Mouse (Mus musculus): ENCODE data around the gene Cxcl9. TPM values are rescaled to one million over a fixed set of nuclear protein-coding genes. Genes with fewer than 3 reads are reported as not detected.
A peak's percentile ranks its signal among the peaks of the same experiment; 100 is the strongest.

Gene Cxcl9
- 1 to 10 TPM in 2 of 4 experiments, under 1 TPM in 2; 0.65 to 6.8 (median 1.1) TPM for total RNA-seq (2022)

GRCm38 (mm10) chr5:92327929-92328328 is at the start of gene Cxcl9:
TSS of gene Cxcl9 (minus strand) at chr5:92328079.
- DNase-seq = no peak

DNA sequence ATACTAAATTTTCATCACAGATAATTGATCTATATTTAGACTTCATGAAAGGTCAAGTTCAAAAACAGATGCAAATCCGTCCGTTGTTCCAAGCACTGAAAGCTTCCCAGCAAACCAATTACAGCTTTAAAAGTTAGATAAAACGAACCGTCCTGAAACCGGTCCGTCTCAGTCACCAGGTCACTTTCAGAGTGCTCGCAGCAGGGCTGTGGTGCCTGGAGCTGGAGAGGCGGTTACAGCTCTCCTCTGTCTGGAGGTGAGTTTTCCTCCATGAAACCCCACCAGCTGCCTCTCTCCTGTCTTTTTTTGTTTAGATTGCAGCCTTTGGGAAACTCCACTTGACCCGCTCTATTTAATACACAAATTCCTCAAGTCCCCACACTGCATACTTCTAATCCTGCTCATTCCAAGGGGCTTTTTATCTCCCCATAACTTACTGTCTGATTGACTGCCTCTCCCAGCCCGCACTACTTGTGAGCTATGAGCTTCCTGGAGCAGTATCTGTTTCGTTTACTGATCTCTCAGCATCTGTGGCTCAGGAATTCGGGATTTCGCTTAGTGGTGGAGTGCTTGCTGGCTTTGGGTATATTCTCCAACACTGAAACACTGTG is 49.0 kb upstream of the Cxcl9 start:
- DNase-seq = no peak

DNA sequence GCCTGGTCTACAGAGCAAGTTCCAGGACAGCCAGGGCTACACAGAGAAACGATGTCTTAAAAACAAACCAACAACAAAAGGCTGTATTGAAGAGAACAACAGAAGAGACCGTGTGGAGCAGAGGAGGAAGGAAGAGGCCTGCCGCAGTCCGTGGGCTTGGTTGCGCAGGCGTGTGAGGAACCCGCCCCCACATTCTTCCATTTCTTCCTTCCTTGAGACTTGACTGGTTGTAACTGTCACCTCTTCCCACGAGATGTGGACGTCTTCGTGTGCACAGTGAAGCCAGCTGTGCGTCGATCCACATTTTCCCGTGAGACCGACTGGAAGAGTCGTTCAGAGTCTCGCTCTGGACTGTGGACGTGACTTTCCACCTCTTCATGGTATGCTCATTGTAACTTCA is 47.5 kb upstream of the Cxcl9 start:
- DNase-seq = no peak

DNA sequence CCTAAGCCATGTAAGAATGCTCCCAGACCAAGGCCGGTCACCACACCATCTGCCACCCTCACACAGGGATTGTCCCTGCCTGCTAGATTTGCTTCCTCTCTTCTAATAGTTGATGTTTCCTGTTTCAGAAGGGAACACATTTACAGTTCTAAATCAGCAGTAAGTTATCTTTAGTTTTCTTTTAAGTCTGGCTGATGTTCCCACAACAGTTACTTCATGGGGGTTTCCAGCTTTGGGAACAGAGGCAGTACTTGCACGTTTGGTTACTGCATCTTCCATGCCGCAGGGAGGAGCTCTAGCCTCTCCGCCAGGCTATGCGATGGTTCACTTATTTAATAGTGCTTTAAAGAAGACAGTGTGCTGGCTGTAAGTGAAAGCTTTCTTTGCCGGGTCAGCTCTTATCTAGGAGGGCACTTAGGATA is 46.9 kb upstream of the Cxcl9 start:
- peak; percentile 66 for DNase-seq

- DNase-seq = no peak
These were observed 44.7 kb upstream of the Cxcl9 start for GRCm38 (mm10) chr5:92372605-92373004.

- DNase-seq = no peak
These were observed 43.6 kb upstream of the Cxcl9 start for GRCm38 (mm10) chr5:92371361-92371976.

GRCm38 (mm10) chr5:92370891-92371290 is 43.0 kb upstream of the Cxcl9 start:
- no peak for DNase-seq

- DNase-seq = no peak
These were observed 42.5 kb upstream of the Cxcl9 start for GRCm38 (mm10) chr5:92370392-92370791.

GRCm38 (mm10) chr5:92369151-92369994 is 41.5 kb upstream of the Cxcl9 start:
- no peak for DNase-seq

- no peak for DNase-seq
These were observed 40.5 kb upstream of the Cxcl9 start for GRCm38 (mm10) chr5:92368392-92368791.

DNA sequence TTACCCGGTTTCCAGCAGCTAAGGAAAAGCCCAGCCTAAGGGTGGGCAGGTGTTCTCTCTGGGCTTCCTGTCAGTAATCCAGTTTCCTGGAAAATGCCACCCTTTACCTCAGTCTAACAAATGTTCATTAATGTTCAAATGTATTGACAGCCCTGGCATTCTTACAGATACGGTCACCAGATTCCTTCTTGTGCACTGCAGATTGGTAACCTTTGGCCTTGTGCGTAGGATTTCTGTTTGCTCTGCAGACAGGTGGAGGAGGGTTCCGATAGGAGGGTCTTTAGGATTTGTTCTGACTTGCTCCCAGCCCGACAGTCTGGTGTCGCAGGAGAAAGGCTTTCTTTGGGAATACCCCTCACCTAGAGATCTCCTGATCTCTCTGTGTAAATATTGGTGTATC is 38.7 kb upstream of the Cxcl9 start:
- DNase-seq = no peak

- DNase-seq = no peak
These were observed 37.3 kb upstream of the Cxcl9 start for GRCm38 (mm10) chr5:92365146-92365705.

DNA sequence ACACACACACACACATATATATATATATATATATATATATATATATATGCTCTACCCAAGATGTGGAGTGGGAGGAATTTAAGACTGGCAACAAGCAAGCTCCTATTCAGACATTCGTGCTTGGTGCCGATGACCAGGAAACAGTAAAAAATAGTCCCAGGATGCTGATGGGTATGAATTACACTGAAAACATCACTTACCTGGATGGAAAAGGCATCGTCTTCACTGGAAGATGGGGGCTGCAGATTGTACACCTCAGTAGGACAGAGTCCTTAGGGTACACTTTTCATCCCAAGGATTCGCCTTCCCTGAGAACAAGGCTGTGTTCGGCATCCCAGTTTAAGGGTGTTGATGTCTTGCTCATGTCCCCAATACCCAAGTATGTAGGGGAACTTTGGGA is 36.1 kb upstream of the Cxcl9 start:
- DNase-seq = no peak

DNA sequence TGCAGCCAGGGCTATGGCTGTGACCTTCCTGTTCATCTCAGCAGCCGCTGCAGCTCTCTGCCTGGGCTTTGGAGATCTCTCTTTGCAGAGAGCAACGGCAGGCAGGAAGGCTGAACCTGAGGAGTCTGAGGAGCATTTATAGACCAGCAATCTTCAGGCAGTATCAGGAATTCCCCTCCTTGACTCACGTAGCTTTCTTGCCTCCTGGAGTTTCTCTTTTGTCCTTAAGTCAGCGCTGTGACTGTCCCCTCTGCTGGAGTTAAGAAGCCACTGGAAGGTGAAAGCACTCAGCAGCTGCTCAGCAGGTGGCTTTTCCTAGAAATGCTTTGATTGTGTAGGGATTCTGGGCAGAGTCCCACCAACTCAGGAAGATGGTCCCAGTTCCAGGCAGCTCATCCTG is 35.3 kb upstream of the Cxcl9 start:
- no peak for DNase-seq

GRCm38 (mm10) chr5:92358767-92359455 is 31.0 kb upstream of the Cxcl9 start:
- DNase-seq = no peak

GRCm38 (mm10) chr5:92358033-92358432 is 30.2 kb upstream of the Cxcl9 start:
- DNase-seq = no peak

DNA sequence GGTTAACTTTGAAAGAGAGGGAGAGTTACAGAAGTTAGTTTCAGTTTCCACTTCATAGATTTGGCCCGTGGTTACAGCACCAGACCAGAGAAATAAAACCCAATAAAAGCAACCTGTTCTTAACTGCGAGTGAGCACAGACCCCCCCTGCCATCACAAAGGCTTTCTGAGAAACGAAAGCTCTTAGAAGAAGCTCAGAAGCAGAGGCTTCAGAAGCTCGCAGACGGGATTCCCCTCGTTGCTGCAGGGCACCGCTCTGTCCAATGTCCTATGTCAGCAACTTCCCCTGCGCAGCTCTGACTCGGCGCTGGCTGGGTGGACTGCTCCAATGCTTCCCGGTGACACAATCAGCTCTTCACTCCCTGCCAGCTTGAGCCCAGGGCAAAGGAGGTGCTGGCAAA is 25.6 kb upstream of the Cxcl9 start:
- peak; percentile 64 for DNase-seq

DNA sequence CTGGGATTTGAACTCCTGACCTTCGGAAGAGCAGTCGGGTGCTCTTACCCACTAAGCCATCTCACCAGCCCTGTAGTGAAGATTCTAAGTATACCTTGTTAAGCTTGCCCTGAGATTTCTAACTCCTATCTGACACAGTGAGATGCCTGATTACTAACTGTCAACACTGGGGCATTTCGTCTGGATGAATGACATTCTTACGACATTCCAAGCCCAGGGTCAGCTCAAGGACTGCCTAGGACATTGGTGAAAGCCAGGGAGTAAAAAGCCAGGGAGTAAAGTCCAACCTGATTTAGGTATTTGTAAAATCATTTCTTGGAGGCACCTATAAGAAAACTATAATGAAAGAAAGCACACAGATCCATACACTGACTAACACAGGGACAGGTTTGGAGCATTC is 24.8 kb upstream of the Cxcl9 start:
- peak; percentile 31 for DNase-seq

- no peak for DNase-seq
These were observed 21.9 kb upstream of the Cxcl9 start for GRCm38 (mm10) chr5:92349731-92350130.

DNA sequence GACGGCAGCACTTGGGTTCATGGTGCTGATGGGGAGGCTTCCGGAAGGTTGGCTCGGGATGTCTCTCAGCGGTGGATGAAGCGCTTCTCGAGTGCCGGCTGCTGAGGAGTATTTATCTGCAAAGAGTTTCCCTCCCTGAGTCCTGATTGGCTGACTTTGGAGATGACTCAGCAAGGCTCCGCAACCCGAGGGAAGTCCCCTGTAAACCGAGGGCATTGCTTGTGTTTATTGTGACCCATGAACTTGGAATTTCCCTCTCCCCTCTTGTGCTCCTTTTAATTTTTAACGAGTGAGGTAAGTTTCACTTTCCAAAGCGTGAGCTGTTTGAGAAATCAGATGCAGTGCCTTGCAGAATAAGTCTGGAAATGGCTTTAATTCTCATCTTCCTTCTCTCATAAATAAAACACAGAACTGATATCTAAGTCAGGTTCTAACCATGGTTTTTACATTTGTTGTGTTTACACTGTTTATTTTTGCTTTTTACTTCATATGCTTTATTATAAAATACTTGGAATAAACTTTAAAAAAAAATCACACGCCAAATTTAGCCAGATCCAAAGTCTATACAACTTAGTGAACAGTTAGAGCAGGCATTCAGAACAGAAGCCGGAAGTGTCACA is 21.0 kb upstream of the Cxcl9 start, which contains the start of gene Cxcl10:
Gene Cxcl10, minus strand, starts transcription at position 96 of the 620 bp plus-strand sequence.
- DNase-seq = peak; percentile 57

- DNase-seq = no peak
These were observed 17.1 kb upstream of the Cxcl9 start for GRCm38 (mm10) chr5:92345006-92345405.

GRCm38 (mm10) chr5:92340606-92341005 is 12.7 kb upstream of the Cxcl9 start:
- DNase-seq = no peak
